Mouse (Mus musculus): ENCODE results near the gene Pecr. TPM values are rescaled to one million over a fixed set of nuclear protein-coding genes. Genes with fewer than 3 reads are reported as not detected.
A peak's percentile ranks its signal among the peaks of the same experiment; 100 is the strongest.
"Not testable (repeated sequence)": the region's sequence is repeated elsewhere in the genome, so short reads cannot be mapped to it uniquely, and the experiment has no call there.

Gene Pecr
- polyA plus RNA-seq, 1 experiment from 2014 or later: 14.0 TPM

DNA sequence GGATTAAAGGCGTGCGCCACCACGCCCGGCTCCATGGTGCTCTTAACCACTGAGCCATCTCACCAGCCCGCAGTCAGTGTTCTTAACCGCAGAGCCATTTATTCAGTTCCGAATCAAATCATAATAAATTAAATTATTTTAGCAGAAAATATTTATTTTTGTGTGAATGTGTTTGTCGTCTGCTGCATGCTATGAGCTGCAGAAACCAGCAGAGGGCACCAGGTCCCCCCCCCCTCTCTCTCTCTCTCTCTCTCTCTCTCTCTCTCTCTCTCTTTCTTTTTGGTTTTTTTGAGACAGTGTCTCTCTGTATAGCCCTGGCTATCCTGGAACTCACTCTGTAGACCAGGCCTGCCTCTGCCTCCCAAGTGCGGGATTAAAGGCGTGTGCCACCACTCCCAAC is 51.5 kb downstream of the Pecr start:
- H3K27me3 ChIP-seq (ENCODE audit: control insufficient read depth, insufficient read depth, low read length); H3K4me2 ChIP-seq (replicated peaks; ENCODE audit: low read depth, low read length); H3K36me3 ChIP-seq (ENCODE audit: control insufficient read depth, insufficient read depth, low read length); H3K4me1 ChIP-seq (replicated peaks; ENCODE audit: control insufficient read depth, insufficient read depth, low read length); DNase-seq (ENCODE audit: low spot score); H3K9ac ChIP-seq (ENCODE audit: low read depth, low read length); H3K9me3 ChIP-seq (ENCODE audit: control insufficient read depth, low read length); ATAC-seq (ENCODE audit: low FRiP score); H3K27ac ChIP-seq (ENCODE audit: low read depth, low read length); H3K4me3 ChIP-seq (ENCODE audit: low read depth, low read length): not testable (repeated sequence)
- 85% methylated on average over 10 of the region's 10 CpGs for WGBS

DNA sequence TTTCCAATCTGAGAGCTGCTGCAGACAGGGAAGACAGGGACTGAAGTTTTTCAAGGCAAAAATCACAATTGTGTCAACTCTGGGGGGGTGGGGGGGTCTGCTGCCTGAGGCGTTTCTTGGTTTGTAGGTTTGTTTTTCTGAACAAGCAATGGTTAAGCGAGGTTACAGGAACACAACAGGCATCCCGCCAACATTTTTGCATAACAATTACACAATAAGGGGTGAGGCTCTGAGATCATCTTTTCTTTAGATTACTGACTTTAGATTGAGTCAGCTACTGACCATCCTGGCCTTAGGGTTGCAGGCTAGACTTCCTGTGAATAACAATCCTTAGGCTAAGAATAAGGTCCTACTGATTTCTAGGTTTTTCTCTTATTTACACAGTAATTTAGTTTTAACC is 55.1 kb downstream of the Pecr start:
- no peak overlapping the region for H3K4me3 ChIP-seq (ENCODE audit: low read depth, low read length)
- 19% methylated on average over 3 of the region's 3 CpGs for WGBS
- DNase-seq (ENCODE audit: low spot score) (no peak), ATAC-seq (ENCODE audit: low FRiP score) (no peak)
- no peaks in the 10 kb centered on the region for H3K9me3 ChIP-seq (ENCODE audit: control insufficient read depth, low read length)
- no peaks in the 10 kb centered on the region for H3K36me3 ChIP-seq (ENCODE audit: control insufficient read depth, insufficient read depth, low read length)
- H3K27me3 ChIP-seq (ENCODE audit: control insufficient read depth, insufficient read depth, low read length): peaks cover 5% of the 10 kb centered on the region; the same call in 1 of the 2 replicates
- H3K4me2 ChIP-seq (replicated peaks; ENCODE audit: low read depth, low read length): no peak overlapping the region
- H3K4me1 ChIP-seq (replicated peaks; ENCODE audit: control insufficient read depth, insufficient read depth, low read length): no peaks in the 10 kb centered on the region
- no peak overlapping the region for H3K27ac ChIP-seq (ENCODE audit: low read depth, low read length)
- H3K9ac ChIP-seq (ENCODE audit: low read depth, low read length): no peak overlapping the region

DNA sequence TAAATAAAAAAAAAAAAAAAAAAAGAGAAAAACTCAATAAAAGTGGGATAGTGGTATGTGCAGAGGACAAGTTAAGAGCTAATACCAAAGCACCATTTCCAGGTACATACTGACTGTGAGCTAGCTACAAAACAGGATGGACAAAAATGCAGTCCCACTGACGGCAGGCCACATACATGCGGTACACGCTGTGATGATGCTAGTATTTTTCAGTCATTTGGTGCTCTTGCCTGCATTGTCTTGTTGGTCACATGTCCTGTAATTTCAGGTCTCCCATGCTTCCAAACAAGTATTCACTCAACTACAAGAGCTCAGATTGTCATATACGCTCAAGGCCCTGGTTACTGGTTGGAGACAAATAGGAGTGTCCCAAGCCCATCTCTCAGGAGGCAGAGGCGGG is 56.6 kb downstream of the Pecr start:
- Histone ChIP-seq H3K36me3 (ENCODE audit: control insufficient read depth, insufficient read depth, low read length) (no peaks in the 10 kb centered on the region), H3K4me3 (ENCODE audit: low read depth, low read length) (no peak overlapping the region), H3K9me3 (ENCODE audit: control insufficient read depth, low read length) (no peaks in the 10 kb centered on the region), H3K27me3 (ENCODE audit: control insufficient read depth, insufficient read depth, low read length) (peaks cover 5% of the 10 kb centered on the region; the same call in 1 of the 2 replicates), H3K4me2 (replicated peaks; ENCODE audit: low read depth, low read length) (no peak overlapping the region), H3K27ac (ENCODE audit: low read depth, low read length) (no peak overlapping the region), H3K9ac (ENCODE audit: low read depth, low read length) (no peak overlapping the region), H3K4me1 (replicated peaks; ENCODE audit: control insufficient read depth, insufficient read depth, low read length) (no peaks in the 10 kb centered on the region)
- 84% methylated on average over 5 of the region's 5 CpGs for WGBS
- ATAC-seq (ENCODE audit: low FRiP score): no peak
- DNase-seq (ENCODE audit: low spot score): no peak

DNA sequence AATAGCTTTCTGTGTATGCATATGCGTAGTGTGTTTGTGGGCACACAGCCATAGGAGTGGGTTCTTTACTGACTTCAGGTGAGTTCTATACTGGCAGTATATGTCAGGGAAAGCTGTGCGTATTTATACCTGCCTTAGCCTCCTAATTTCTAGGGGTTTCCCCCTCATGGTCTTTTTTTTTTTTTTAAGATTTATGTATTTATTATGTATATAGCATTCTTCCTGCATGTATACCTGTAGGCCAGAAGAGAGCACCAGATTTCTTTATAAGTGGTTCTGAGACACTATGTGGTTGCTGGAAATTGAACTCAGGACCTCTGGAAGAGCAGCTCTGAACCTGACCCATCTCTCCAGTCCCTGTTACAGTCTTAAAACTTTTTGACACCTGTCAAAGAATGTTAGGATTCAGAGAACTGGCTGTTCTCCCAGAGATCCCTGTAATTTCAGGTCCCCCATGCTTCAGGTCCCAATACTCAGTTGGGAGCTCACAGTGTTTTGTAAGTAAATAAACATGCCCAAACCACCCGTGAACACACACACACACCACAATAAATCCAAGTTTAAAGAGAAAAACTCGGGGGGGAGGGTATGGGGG is 57.1 kb downstream of the Pecr start:
- Histone ChIP-seq H3K36me3 (ENCODE audit: control insufficient read depth, insufficient read depth, low read length) (no peaks in the 10 kb centered on the region), H3K4me2 (replicated peaks; ENCODE audit: low read depth, low read length) (no peak overlapping the region), H3K9ac (ENCODE audit: low read depth, low read length) (no peak overlapping the region), H3K27me3 (ENCODE audit: control insufficient read depth, insufficient read depth, low read length) (peaks cover 5% of the 10 kb centered on the region; the same call in 1 of the 2 replicates), H3K27ac (ENCODE audit: low read depth, low read length) (no peak overlapping the region), H3K4me3 (ENCODE audit: low read depth, low read length) (no peak overlapping the region), H3K4me1 (replicated peaks; ENCODE audit: control insufficient read depth, insufficient read depth, low read length) (no peaks in the 10 kb centered on the region), H3K9me3 (ENCODE audit: control insufficient read depth, low read length) (no peaks in the 10 kb centered on the region)
- no peak for DNase-seq (ENCODE audit: low spot score)
- ATAC-seq (ENCODE audit: low FRiP score): no peak; the same call in 1 of the 2 replicates
- 45% methylated on average over 4 of the region's 4 CpGs for WGBS

DNA sequence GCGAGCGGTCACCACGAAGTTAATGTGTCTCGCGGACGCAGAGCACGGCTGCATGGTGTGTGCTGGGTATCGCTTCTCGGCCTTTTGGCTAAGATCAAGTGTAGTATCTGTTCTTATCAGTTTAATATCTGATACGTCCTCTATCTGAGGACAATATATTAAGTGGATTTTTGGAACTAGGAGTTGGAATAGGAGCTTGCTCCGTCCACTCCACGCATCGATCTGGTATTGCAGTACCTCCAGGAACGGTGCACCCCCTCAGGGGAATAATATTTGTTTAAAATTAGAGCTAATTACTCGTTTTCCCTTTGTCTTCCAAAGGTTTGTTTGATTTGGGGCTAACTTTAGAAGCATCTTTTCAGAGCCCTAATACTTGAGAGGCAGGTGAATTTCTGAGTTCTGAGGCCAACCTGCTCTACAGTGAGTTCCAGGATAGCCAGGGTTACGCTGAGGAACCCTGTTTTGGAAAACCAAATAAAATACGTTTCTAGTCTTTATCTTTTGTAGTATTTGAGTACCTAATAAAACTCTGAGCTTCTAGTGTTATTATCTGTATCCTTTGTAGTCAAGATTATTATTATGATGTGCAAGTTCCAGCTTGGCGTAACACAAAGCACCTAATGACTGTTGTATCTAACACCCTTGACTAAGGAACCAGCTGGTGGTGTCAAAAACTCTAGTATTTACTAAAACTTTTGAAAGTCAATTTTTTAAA is 57.8 kb downstream of the Pecr start:
- H3K36me3 ChIP-seq (ENCODE audit: control insufficient read depth, insufficient read depth, low read length): no peaks in the 10 kb centered on the region
- H3K4me1 ChIP-seq (replicated peaks; ENCODE audit: control insufficient read depth, insufficient read depth, low read length): no peaks in the 10 kb centered on the region
- no peak overlapping the region for H3K4me2 ChIP-seq (replicated peaks; ENCODE audit: low read depth, low read length)
- H3K27me3 ChIP-seq (ENCODE audit: control insufficient read depth, insufficient read depth, low read length): peaks cover 5% of the 10 kb centered on the region; the same call in 1 of the 2 replicates
- peak; percentile 74 for DNase-seq (ENCODE audit: low spot score)
- WGBS: under 1% methylated on average over 9 of the region's 18 CpGs
- H3K27ac ChIP-seq (ENCODE audit: low read depth, low read length): no peak overlapping the region
- H3K9ac ChIP-seq (ENCODE audit: low read depth, low read length): peak overlapping the region; percentile 56; the same call in 1 of the 2 replicates
- no peaks in the 10 kb centered on the region for H3K9me3 ChIP-seq (ENCODE audit: control insufficient read depth, low read length)
- ATAC-seq (ENCODE audit: low FRiP score): peak; percentile 91
- peak overlapping the region; percentile 30 for H3K4me3 ChIP-seq (ENCODE audit: low read depth, low read length)

DNA sequence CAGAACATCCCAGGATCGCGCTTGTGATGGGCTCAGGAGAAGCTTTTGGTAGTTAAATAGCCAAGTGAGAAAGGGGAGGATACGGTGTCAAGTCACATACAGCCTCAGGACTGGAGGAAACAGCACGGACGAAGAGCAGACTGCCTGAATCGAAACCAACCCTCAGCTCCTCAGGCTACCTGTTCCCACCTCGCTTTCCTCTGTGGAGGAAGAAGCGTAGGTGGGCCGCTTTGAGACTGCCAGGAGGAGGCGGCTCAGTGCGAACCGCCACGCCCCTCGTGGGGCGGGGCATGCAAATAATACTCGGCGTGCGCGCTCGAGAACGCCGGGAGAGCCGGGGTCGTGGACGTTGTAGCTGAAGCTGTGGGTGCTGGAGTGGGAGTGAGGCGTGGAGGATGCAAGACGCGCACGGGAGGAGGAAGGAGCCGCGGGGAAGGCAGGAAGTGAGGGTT is 58.4 kb downstream of the Pecr start:
- H3K4me2 ChIP-seq (replicated peaks; ENCODE audit: low read depth, low read length): peak overlapping the region; percentile 55
- H3K27me3 ChIP-seq (ENCODE audit: control insufficient read depth, insufficient read depth, low read length); H3K4me1 ChIP-seq (replicated peaks; ENCODE audit: control insufficient read depth, insufficient read depth, low read length); H3K9me3 ChIP-seq (ENCODE audit: control insufficient read depth, low read length); H3K36me3 ChIP-seq (ENCODE audit: control insufficient read depth, insufficient read depth, low read length): not testable (repeated sequence)
- ATAC-seq (ENCODE audit: low FRiP score): peak; percentile 91
- 0 out of 2 replicates have a peak overlapping the region, but pooled peaks have one; percentile 45 for H3K27ac ChIP-seq (ENCODE audit: low read depth, low read length)
- peak; percentile 94 for DNase-seq (ENCODE audit: low spot score)
- under 1% methylated on average over 25 of the region's 31 CpGs for WGBS
- peak overlapping the region; percentile 30 for H3K4me3 ChIP-seq (ENCODE audit: low read depth, low read length)
- H3K9ac ChIP-seq (ENCODE audit: low read depth, low read length): peak overlapping the region; percentile 56

DNA sequence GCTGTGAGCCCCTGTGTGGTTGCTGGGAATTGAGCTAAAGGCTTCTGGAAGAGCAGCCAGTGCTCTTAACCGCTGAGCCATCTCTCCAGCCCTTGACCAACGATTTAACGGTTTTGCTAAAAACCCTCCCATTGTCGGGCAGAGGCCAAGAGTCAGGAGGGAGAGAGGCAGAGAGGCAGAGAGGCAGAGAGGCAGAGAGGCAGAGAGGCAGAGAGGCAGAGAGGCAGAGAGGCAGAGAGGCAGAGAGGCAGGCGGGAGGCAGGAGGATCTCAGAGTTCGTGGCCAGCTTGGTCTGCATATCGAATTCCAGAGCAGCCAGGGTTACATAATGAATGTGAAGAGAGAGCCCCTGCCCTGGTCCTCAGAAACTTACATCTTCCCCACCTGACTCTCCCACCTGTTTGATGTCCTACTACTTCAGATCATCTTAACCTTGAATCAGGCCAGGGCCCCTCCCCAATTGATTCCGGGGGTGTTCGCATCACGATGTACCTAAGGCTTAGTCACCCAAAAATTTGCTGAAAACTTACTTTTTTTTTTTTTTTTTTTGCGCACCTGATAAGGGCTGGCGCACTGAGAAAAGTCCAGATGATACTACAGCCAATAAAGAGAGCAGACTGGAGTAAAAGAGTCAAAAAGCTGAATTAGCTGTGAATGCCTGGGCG is 58.9 kb downstream of the Pecr start:
- Histone ChIP-seq H3K9me3 (ENCODE audit: control insufficient read depth, low read length) (no peaks in the 10 kb centered on the region), H3K4me1 (replicated peaks; ENCODE audit: control insufficient read depth, insufficient read depth, low read length) (no peaks in the 10 kb centered on the region), H3K4me2 (replicated peaks; ENCODE audit: low read depth, low read length) (peak overlapping the region; percentile 55), H3K36me3 (ENCODE audit: control insufficient read depth, insufficient read depth, low read length) (no peaks in the 10 kb centered on the region), H3K9ac (ENCODE audit: low read depth, low read length) (no peak overlapping the region), H3K27ac (ENCODE audit: low read depth, low read length) (no peak overlapping the region), H3K27me3 (ENCODE audit: control insufficient read depth, insufficient read depth, low read length) (peaks cover 5% of the 10 kb centered on the region; the same call in 1 of the 2 replicates), H3K4me3 (ENCODE audit: low read depth, low read length) (peak overlapping the region; percentile 30)
- ATAC-seq (ENCODE audit: low FRiP score) (no peak), DNase-seq (ENCODE audit: low spot score) (no peak)
- 6% methylated on average over 13 of the region's 13 CpGs for WGBS

DNA sequence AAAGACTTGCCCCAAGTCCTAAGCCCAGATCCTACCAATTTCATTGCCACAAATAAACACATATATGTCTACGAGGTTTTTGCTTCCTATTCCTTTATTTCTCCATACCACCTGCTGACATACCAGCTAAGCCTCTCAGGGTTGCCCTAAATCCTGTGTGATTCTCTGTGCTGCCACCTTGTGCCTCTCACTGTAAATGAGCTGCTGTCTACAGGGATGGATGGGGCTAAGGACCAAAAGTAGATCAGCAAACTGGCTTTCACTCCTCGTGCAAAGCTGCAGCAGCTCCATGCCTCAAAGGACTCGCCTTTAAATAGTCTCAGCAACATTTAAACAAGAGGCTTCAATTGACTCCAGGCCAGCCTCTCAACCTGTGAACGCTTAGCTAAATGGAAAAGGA is 64.1 kb downstream of the Pecr start:
- no peak for DNase-seq (ENCODE audit: low spot score)
- WGBS: 22% methylated on average over 4 of the region's 4 CpGs
- H3K27ac ChIP-seq (ENCODE audit: low read depth, low read length): no peak overlapping the region
- H3K9me3 ChIP-seq (ENCODE audit: control insufficient read depth, low read length): no peaks in the 10 kb centered on the region
- H3K9ac ChIP-seq (ENCODE audit: low read depth, low read length): no peak overlapping the region
- no peaks in the 10 kb centered on the region for H3K4me1 ChIP-seq (replicated peaks; ENCODE audit: control insufficient read depth, insufficient read depth, low read length)
- H3K4me3 ChIP-seq (ENCODE audit: low read depth, low read length): no peak overlapping the region
- ATAC-seq (ENCODE audit: low FRiP score): no peak
- peaks cover 2% of the 10 kb centered on the region; the same call in 1 of the 2 replicates for H3K27me3 ChIP-seq (ENCODE audit: control insufficient read depth, insufficient read depth, low read length)
- H3K36me3 ChIP-seq (ENCODE audit: control insufficient read depth, insufficient read depth, low read length): no peaks in the 10 kb centered on the region
- H3K4me2 ChIP-seq (replicated peaks; ENCODE audit: low read depth, low read length): no peak overlapping the region
